Mouse (Mus musculus) hindbrain, postnatal 0 days (tissue): ENCODE measurements around the gene Ezh1. TPM values are rescaled to one million over a fixed set of nuclear protein-coding genes. Genes with fewer than 3 reads are reported as not detected.

Experiments used
- ATAC-seq: fragments of 200-750 bp; cut with Nextera tagmentation; 2 replicates; pipeline ENCODE4 v1.8.0; 2017; ENCODE audit warnings: mild to moderate bottlenecking, moderate TSS enrichment, moderate library complexity
- DNase-seq: peaks from one replicate; pipeline ENCODE4 v3.0.0-alpha.2; 2015; ENCODE audit warnings: low spot score
- H3K27ac ChIP-seq: fragments of 300-500 bp; sonication (generic); 2 replicates; pipeline ENCODE4 v1.5.1; 2014; ENCODE audit warnings: mild to moderate bottlenecking
- H3K27me3 ChIP-seq: fragments of 300-500 bp; sonication (generic); 2 replicates; pipeline ENCODE4 v1.6.1; 2014; ENCODE audit warnings: low read length, mixed read lengths; ENCODE audit not compliant: insufficient read depth
- H3K36me3 ChIP-seq: fragments of 300-500 bp; sonication (generic); 2 replicates; pipeline ENCODE4 v1.6.1; 2014; ENCODE audit warnings: low read length, mixed read lengths; ENCODE audit not compliant: insufficient read depth
- H3K4me1 ChIP-seq: fragments of 300-500 bp; sonication (generic); 2 replicates; pipeline ENCODE4 v1.6.1; 2014; ENCODE audit warnings: antibody characterized with exemption, low read length, mixed read lengths; ENCODE audit not compliant: insufficient read depth
- H3K4me2 ChIP-seq: fragments of 300-500 bp; sonication (generic); 2 replicates; pipeline ENCODE4 v1.6.1; 2014; ENCODE audit warnings: low read depth, mild to moderate bottlenecking, low read length, moderate library complexity, mixed read lengths
- H3K4me3 ChIP-seq: fragments of 300-500 bp; sonication (generic); 2 replicates; pipeline ENCODE4 v1.5.1; 2014; ENCODE audit warnings: low read length
- H3K9ac ChIP-seq: fragments of 300-500 bp; sonication (generic); replicated peaks from 2 replicates; pipeline ENCODE4 v1.6.1; 2014; ENCODE audit warnings: mild to moderate bottlenecking, low read length, moderate library complexity, mixed read lengths
- H3K9me3 ChIP-seq: fragments of 300-500 bp; sonication (generic); 2 replicates; pipeline ENCODE4 v1.6.1; 2016; ENCODE audit warnings: low read length, mixed read lengths
- CTCF ChIP-seq: IDR thresholded peaks from 2 replicates; pipeline ENCODE4 v1.5.1; 2016; ENCODE audit warnings: antibody characterized with exemption, control low read depth, low read depth
- WGBS: fragments of 180-500 bp; shearing (Covaris S2); extraction: QIAGEN DNeasy Blood & Tissue Kit; methylation state at CpG from one replicate; pipeline ENCODE4 v1.1.7; 2014; 5-methylcytosine and 5-hydroxymethylcytosine counted together
- polyA plus RNA-seq: library from polyadenylated mRNA; unstranded; fragments of >200 nt; fragmentation: Nextera tagmentation; extraction: Ambion mirVana; gene quantifications from 2 replicates; pipeline ENCODE4 v1.2.1, GENCODE M21; 2015
- total RNA-seq: library from RNA; depleted of rRNA; stranded (reverse); fragments of >200 nt; gene quantifications from 2 replicates; pipeline ENCODE4 v1.2.3, GENCODE M21; 2014

Ezh1 gene
- total and polyA plus RNA-seq, 2 experiments from 2014 or later, result 22.2 to 26.7 TPM

- H3K27ac ChIP-seq, result peak overlapping the region; percentile 82; the same call in 1 of the 2 replicates
- no peak overlapping the region for H3K4me3 ChIP-seq
- no peaks in the 10 kb centered on the region for H3K9me3 ChIP-seq
- ATAC-seq, result no peak
- no peaks in the 10 kb centered on the region for H3K27me3 ChIP-seq
- peaks cover 5% of the 10 kb centered on the region for H3K36me3 ChIP-seq
- no peak for TF ChIP-seq CTCF
- peak; percentile 33 for DNase-seq
- H3K4me1 ChIP-seq, result peaks cover 10% of the 10 kb centered on the region
- WGBS, result 51% methylated on average over 17 of the region's 17 CpGs
- H3K4me2 ChIP-seq, result no peak overlapping the region
- no peak overlapping the region for H3K9ac ChIP-seq
Measured at GRCm38 (mm10) chr11:101190913-101191907, 35.1 kb downstream of the Ezh1 start.

DNA sequence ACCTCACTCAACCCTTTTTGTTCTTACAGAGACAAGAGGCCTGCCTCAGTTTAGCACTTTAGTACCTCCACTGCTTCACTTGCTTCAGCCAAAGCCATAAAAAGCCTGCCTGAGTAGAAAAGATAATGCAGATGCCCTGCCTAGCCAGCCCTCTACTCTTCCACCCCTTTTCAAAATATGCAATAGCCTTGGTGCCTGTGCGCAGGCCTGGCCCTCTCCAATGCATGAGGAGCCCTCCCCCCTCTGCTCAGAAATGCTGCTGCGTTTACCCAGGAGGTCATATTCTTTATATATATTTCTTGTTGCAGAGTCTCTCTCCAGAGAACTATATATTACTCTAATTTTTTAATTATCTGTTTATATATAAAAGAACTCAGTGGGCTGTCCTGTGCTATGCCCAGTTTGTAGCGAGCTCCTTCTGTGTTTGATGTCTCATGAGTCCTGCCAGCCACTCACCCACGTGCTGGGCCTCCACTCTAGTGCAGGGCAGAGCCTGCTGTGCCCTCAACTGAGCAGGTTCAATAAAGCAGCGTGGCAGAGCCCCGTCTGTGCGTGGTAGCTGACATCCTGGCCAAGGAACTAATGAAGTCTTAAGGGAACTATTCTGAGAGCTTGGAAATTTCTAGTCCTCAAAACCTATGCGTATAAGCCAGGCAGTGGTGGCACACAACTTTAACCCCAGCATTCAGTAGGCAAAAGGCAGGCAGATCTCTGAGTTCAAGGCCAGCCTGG is 35.9 kb downstream of the Ezh1 start:
- Histone ChIP-seq H3K36me3 (peaks cover 5% of the 10 kb centered on the region; the same call in 1 of the 2 replicates), H3K27ac (peak overlapping the region; percentile 82), H3K9ac (0 out of 2 replicates have a peak overlapping the region, but pooled peaks have one; percentile 9), H3K4me3 (no peak overlapping the region), H3K4me1 (peaks cover 10% of the 10 kb centered on the region), H3K9me3 (no peaks in the 10 kb centered on the region), H3K27me3 (no peaks in the 10 kb centered on the region), H3K4me2 (no peak overlapping the region)
- DNase-seq, result no peak
- 27% methylated on average over 8 of the region's 8 CpGs for WGBS
- TF ChIP-seq CTCF, result no peak
- no peak for ATAC-seq

GRCm38 (mm10) chr11:101189495-101190180 is 36.6 kb downstream of the Ezh1 start:
- Histone ChIP-seq H3K27ac (peak overlapping the region; percentile 82), H3K27me3 (no peaks in the 10 kb centered on the region), H3K4me2 (no peak overlapping the region), H3K4me1 (peaks cover 10% of the 10 kb centered on the region), H3K36me3 (peaks cover 10% of the 10 kb centered on the region; the same call in 1 of the 2 replicates), H3K4me3 (no peak overlapping the region), H3K9ac (0 out of 2 replicates have a peak overlapping the region, but pooled peaks have one; percentile 9), H3K9me3 (no peaks in the 10 kb centered on the region)
- 4% methylated on average over 6 of the region's 6 CpGs for WGBS
- peak; percentile 92 for DNase-seq
- ATAC-seq, result peak; percentile 93
- TF ChIP-seq CTCF, result no peak

GRCm38 (mm10) chr11:101188166-101188805 is 38.0 kb downstream of the Ezh1 start:
- H3K36me3 ChIP-seq, result peaks cover 24% of the 10 kb centered on the region
- no peak for TF ChIP-seq CTCF
- 71% methylated on average over 11 of the region's 11 CpGs for WGBS
- H3K4me1 ChIP-seq, result peaks cover 10% of the 10 kb centered on the region
- H3K4me2 ChIP-seq, result no peak overlapping the region
- no peaks in the 10 kb centered on the region for H3K9me3 ChIP-seq
- ATAC-seq (no peak), DNase-seq (peak; percentile 58)
- no peak overlapping the region for H3K4me3 ChIP-seq
- no peak overlapping the region for H3K9ac ChIP-seq
- H3K27ac ChIP-seq, result peak overlapping the region; percentile 82; the same call in 1 of the 2 replicates
- no peaks in the 10 kb centered on the region for H3K27me3 ChIP-seq

DNA sequence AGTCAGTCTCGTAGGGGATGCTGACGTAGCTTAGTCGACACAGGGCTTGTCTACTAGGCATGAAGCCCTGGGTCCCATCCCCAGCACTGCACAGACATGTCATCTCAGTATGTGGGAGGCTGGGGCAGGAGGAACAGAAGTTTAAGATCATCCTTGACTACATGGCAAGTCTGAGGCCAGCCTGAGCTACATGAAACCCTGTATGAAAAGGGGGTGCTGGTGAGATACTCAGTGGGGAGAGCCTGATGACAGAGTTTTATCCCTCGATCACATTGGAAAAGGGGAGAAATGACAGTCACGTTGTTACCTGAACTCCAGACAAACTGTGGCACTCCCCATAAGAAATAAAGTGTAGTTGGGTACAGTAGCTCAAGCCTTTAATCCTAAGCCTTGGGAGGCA is 38.7 kb downstream of the Ezh1 start:
- H3K4me3 ChIP-seq, result no peak overlapping the region
- no peak for TF ChIP-seq CTCF
- DNase-seq (no peak), ATAC-seq (no peak)
- H3K9ac ChIP-seq, result no peak overlapping the region
- no peak overlapping the region for H3K4me2 ChIP-seq
- peaks cover 23% of the 10 kb centered on the region for H3K36me3 ChIP-seq
- no peak overlapping the region for H3K27ac ChIP-seq
- no peaks in the 10 kb centered on the region for H3K9me3 ChIP-seq
- 91% methylated on average over 5 of the region's 5 CpGs for WGBS
- H3K4me1 ChIP-seq, result peaks cover 10% of the 10 kb centered on the region
- no peaks in the 10 kb centered on the region for H3K27me3 ChIP-seq
